Mouse (Mus musculus) c-Kit-positive CD71-negative TER-119-negative erythroid progenitor cells, embryonic 14.5 days (primary cell): ENCODE data around the gene Arhgap6.

ENCODE experiments used
- DNase-seq: peaks from one replicate; pipeline ENCODE4 v3.0.0-alpha.2; 2013; ENCODE audit warnings: low read depth

Arhgap6 gene

DNA sequence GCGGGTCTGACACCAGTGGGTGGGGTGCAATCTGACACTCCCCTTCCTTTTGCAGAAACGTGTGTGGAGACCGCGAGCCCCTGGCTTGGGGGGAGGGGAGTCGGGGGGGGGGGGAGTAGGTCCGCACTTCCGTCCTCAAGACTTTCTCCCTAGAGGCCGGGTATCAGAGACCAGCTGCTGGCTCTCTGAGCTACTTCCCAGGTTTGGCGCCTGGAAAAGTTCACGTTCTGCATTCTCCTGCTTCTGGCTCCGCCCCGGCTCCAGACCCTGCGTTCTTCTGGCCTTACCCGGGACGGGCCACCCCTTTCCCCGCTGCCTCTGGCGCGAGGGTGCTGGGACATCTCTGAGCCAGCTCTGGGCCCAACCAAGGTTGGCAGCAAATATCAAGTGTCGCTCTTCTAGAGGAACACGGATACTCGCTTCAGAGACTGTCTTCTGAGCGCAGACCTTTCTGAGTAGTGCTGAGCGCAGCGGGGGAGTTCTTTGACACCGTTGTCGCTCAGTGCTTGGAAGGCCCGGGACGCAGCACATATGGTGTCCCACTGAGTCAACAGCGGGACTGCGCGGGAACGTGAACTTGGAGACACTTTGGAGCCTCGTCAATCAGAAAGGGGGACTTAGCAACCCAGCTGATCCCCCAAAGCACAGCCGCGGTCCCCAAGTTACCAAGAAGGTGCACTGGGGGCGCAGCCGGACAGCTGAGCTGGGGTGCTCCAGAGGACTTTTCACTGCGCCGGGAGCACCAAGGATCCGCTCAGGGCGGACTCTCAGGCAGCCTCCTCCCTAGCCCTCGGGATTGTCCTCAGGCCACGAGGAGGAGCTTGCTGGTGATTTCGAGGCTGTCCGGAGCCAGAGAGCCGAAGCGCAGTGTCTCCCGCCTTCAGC lies at the start of gene Arhgap6:
TSS of gene Arhgap6 (plus strand) at position 126 of the 885 bp plus-strand sequence.
- DNase-seq: no peak

- DNase-seq: no peak
Observed at GRCm38 (mm10) chrX:168747011-168747410, 47.9 kb upstream of the Arhgap6 start.

DNA sequence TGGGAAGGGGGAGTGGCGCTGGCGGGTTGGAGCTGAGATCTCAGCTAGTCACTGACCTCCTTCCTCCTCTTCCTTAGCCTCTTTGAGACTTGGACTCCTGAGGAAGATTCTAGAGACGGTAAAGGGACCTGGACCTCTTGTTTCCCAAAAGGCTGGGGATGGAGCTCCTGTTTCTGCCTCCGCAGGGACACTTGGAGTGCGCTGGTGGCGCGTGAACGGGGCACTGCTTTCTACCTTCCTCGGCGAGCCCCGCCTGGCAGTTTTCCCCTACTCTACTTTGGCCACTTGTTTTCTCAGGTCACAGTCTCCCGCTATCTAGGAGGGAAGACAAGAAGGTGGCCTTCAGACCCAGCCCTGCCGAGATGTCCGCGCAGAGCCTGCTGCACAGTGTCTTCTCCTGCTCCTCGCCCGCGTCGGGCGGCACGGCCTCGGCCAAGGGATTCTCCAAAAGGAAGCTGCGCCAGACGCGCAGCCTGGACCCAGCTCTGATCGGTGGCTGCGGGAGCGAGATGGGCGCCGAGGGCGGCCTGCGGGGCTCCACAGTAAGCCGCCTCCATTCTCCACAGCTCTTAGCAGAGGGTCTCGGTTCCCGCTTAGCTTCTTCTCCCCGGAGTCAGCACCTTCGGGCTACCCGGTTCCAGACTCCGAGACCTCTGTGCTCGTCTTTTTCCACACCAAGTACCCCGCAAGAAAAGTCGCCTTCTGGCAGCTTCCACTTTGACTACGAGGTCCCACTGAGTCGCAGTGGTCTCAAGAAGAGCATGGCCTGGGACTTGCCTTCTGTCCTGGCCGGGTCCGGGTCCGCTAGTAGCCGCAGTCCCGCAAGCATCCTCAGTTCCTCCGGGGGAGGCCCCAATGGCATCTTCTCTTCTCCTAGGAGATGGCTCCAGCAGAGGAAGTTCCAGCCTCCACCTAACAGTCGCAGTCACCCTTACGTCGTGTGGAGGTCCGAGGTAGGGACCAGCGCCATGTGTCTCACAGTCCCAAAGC lies 1.3 kb downstream of the Arhgap6 start:
- DNase-seq: no peak

GRCm38 (mm10) chrX:168804677-168805076 lies 9.8 kb downstream of the Arhgap6 start:
- DNase-seq: no peak

DNA sequence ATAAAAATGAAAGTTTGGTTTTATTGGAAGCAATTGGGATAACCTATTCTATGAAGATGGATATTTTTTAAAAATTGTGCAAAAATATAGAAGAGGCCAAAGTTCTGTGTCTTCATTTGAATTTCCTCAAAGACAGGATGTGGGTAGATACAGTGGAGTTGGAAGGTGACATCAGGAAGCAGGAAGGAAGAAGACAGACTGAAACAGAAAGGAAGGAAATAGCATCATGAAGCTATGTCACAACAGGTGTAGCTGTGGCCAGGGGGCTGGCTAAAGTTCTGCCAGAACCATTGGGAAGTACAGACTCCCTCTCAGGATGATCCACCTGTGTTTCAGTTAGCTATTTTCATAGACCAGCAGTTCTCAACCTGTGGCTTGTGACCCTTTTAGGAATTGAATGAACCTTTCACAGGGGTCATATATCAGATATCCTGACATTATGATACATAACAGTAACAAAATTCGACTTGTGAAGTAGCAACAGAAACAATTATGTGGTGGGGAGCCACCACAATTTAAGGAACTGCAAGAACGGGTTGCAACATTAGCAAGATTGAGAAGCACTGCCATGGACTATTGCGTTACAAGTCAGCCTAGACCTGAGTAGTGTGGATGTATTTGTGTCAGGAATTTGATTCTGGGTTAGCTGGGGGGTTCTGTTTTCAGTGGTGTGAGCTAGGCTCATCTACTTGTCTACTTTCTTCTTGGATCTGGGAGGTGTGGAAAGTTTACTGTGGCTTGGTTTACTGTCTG lies 15.8 kb downstream of the Arhgap6 start:
- no peak for DNase-seq

DNA sequence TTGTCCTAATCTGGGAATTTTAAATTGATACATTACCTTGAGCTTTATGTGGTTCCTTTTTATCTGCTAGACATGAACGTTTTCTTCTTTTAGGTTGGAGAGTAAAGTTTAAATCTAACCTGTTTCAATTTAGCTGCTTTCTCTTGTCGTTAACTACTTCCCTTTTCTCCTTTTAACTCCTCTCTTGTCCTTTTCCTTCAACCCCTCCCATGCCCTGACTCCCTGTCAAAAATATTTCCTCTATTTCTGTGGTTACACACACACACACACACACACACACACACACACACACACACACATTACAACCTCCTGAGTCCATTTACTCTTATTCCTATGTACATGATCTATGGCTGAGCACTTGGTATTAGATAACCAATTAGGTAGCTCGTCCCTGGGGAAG lies 24.0 kb downstream of the Arhgap6 start:
- DNase-seq: no peak

GRCm38 (mm10) chrX:168824166-168824565 lies 29.3 kb downstream of the Arhgap6 start:
- DNase-seq: no peak

GRCm38 (mm10) chrX:168832343-168832742 lies 37.4 kb downstream of the Arhgap6 start:
- DNase-seq: no peak

DNA sequence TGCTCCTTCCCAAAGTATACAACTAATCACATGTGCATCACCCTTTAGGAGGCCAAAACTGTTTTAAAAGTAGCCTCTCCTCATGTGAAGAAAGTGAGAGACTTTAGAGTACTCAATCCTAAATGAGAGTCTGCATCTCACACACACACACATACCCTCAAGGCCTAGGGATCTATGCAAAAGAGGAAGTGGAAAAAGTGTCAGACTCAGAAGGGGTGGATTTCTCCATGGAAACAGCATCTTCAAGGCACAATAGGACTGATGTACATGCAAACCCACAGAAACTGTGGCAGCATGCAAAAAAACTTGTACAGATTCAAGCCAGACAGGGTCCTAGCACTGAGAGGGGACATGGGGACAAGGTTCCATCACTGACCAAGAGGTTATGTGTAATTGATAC lies 53.2 kb downstream of the Arhgap6 start:
- no peak for DNase-seq

DNA sequence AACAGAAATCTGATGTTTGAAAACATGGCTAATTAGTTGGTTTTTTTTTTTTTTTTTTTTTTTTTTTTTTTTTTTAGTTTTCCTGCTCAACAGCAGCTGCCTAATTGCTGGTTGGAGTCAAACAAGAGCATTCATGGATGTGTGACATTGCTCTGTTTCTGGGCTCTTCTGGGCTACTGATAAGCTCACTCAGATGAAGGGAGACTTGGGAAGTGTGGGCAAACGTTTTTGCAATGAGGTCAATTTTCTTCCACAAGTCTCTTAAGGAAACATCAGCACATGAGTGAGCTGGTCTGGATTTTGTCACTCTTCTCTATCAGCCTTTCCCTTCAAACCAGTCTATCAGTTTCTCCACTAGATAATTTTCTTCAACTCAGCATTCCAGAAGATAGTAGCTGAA lies 79.8 kb downstream of the Arhgap6 start:
- DNase-seq: no peak

DNA sequence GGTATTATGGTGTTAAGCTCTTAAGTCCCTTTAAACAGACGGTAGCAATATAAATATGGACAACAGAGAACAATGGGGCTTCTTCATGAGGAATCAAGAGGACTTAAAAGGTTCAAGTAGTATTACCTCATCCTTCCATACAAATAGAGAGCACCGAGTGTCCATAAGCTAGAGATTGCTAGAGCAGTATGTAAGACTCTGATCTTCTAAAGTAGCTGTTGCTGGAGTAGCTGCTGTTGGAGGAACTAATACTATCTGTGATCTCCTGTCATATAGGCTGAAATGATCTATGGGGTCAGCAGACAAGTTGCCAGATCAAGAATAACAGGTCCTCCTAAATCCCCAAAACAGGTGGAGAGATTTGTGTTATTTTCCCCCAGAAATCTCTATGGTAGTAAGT lies 108.7 kb downstream of the Arhgap6 start:
- DNase-seq: no peak

DNA sequence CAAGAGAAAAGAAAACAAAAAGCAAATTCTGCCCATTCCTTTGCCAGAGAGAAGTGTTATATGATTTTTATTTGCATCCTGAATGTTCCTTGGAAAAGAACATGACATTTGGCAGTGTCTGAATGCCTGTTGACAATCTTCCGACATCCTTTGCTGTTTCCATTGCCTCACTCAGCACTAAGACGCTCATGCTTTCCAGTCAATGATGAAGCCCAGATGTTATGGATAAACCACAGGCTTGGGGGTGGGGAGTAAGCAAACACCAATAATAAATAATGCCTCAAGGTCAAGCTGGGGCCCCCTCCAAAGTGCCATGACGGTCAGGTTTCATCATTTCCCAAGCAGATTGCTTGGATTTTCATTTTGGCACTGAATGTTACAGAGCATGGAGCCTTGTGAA lies 109.2 kb downstream of the Arhgap6 start:
- no peak for DNase-seq

- no peak for DNase-seq
Observed at GRCm38 (mm10) chrX:168907586-168907985, 112.7 kb downstream of the Arhgap6 start.

DNA sequence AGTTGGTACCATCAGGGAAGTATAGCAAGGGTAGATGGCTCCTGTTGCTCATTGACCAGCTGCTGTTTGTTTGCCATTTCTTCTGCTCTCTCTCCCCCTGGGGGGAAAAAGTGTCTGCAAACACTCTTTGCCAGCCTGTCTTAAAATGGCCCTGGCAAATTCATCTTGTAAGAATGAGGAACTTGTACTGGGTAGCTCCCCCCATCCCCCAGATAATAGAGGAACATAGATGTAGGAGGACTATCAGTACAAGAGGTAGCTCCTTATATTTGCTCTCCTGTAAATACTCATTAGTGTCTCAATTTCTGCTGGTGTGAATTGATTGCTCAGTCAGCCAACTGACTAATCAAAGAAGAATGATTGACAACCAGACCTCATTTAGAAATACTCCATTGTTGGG lies 118.6 kb downstream of the Arhgap6 start:
- DNase-seq: no peak

DNA sequence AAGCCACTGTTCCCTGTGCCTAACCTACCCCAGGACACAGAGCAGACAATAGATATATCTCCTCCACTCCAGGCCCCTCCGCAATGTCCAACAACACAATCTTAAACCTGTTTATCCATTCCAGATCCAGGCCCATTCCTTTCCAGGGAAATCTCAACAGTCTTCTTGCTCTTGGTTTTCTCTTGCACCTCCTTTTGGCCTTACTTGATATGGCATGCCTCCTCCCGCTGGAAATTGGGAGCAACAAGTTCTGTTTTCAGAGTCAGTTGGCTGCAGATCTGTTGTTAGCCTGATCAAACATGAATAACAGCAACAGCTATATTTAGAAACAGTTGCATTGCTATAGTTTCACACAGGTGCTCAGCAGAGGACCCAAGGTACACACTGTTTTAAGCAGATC lies 126.0 kb downstream of the Arhgap6 start:
- no peak for DNase-seq

GRCm38 (mm10) chrX:168932420-168932819 lies 137.5 kb downstream of the Arhgap6 start:
- no peak for DNase-seq

GRCm38 (mm10) chrX:168935447-168935846 lies 140.5 kb downstream of the Arhgap6 start:
- DNase-seq: peak; percentile 18

DNA sequence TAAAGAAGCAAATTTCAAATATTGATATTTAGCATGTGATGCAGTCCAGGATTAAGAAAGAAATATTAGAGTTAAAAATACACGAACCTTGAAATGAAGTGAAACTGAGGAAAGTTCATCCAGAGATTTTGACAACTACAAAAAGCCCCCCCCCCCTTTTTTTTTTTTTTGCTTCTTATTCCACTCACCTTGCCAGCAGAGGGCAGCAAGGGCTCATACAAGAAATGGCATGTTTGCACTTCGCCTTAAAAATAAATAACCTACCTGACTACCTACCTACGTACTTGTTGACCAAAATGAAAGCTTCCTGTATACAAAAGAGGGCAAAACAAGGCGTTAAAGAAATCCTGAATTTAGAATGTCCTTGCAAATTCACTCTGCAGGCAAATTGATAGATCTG lies 143.0 kb downstream of the Arhgap6 start:
- peak; percentile 12 for DNase-seq

DNA sequence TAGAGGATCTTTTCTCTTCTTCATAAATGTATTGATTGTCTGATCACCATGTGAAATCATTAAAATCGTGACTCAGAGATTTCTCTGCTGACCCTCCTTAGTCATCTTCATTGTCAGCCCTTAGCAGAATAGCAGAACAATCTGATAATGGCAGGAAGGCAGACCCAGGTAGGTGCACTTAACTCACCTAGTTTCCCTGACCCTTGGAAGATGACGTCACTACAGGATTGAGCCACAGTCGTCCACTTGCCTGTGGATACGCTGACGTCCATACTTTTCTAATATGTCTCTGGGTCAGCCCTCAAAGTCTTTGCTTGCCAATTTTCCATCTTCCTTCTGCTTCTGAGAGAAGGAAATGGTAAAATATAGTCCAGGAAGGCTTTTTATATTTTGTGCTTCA lies 146.8 kb downstream of the Arhgap6 start:
- DNase-seq: no peak

DNA sequence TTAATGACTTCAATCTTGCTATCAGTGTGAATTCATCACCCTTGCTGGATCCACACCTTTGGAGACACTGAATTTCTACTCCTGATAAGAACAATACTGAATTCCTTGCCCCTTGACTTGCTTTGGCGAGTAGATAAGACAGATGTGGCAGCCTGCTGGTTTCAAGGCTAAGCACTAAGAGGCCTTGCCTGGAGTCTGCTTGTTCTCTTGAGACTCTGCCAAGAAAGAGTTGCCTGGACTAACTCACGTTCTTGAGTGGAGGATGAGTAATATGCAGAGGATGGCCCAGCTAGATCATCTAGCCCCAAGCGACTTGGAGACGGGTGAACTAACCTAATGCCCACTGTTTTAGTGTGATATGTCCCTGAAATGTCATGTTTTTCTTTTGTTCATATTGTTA lies 148.3 kb downstream of the Arhgap6 start:
- DNase-seq: no peak

DNA sequence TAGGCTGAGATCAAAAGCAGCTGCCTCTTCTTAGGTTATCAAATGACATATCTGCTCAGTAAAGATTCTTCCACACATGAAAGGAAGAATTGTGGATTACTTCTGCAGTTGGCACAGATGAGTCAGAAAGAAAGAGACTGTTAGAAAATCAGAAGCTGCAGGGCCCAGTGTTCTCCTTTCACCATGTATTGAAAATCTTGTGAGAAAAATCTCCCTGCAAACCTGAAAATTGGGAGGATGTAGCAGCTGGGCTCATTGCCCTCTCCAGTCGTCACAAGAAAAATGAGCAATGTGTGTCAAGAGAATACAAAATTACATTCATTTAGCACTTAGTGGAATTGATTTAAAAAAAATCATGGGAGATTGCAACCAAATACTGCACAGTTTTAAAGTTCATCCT lies 180.5 kb downstream of the Arhgap6 start:
- DNase-seq: no peak

DNA sequence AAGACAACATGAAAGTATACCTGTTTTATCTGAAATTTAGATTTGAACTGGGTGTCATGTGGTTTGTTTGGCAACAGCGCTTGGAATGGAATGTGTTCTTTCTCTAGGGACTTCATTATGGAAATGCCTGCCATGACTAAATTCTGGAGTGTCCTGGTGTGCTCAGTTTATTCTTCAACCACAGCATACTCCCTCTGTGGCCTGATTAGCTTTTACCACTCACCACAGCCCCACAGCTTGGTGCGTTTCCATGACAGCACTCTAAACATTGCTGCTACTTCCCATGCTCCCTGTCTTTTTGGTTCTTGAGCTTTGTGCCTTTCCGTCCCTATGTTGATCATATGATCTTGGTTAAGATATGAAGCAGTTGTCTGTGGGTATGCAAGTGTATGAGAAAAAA lies 182.9 kb downstream of the Arhgap6 start:
- no peak for DNase-seq
